Mouse (Mus musculus) kidney, embryonic 14.5 days (tissue): ENCODE measurements at regions not wholly inside any gene's neighbourhood (a gene's known extent, or its start where the extent isn't known, plus 50 kb on each side); places are given as distances from the start of the nearest gene placed in this dataset.
A peak's percentile ranks its signal among the peaks of the same experiment; 100 is the strongest.
"Not testable (repeated sequence)": the region's sequence is repeated elsewhere in the genome, so short reads cannot be mapped to it uniquely, and the experiment has no call there.

ENCODE experiments used
- ATAC-seq: fragments of 200-750 bp; cut with Nextera tagmentation; 2 replicates; pipeline ENCODE4 v1.8.0; 2017; ENCODE audit warnings: moderate number of reproducible peaks, mild to moderate bottlenecking, moderate TSS enrichment, moderate library complexity; ENCODE audit not compliant: low FRiP score, low TSS enrichment
- H3K27ac ChIP-seq: fragments of 300-500 bp; sonication (generic); 2 replicates; pipeline ENCODE4 v1.5.1; 2014; ENCODE audit warnings: low read depth, mild to moderate bottlenecking, low read length, moderate library complexity, mixed read lengths
- H3K27me3 ChIP-seq: fragments of 300-500 bp; sonication (generic); 2 replicates; pipeline ENCODE4 v1.6.1; 2014; ENCODE audit warnings: mild to moderate bottlenecking, low read length; ENCODE audit not compliant: control insufficient read depth, insufficient read depth
- H3K36me3 ChIP-seq: fragments of 300-500 bp; sonication (generic); 2 replicates; pipeline ENCODE4 v1.6.1; 2014; ENCODE audit warnings: low read length, mixed read lengths; ENCODE audit not compliant: control insufficient read depth, insufficient read depth
- H3K4me1 ChIP-seq: fragments of 300-500 bp; sonication (generic); 2 replicates; pipeline ENCODE4 v1.6.1; 2014; ENCODE audit warnings: low read length, mixed read lengths; ENCODE audit not compliant: control insufficient read depth, insufficient read depth
- H3K4me2 ChIP-seq: fragments of 300-500 bp; sonication (generic); replicated peaks from 2 replicates; pipeline ENCODE4 v1.6.1; 2014; ENCODE audit warnings: low read depth, mild to moderate bottlenecking, low read length
- H3K4me3 ChIP-seq: fragments of 300-500 bp; sonication (generic); 2 replicates; pipeline ENCODE4 v1.5.1; 2014; ENCODE audit warnings: mild to moderate bottlenecking, low read length
- H3K9ac ChIP-seq: fragments of 300-500 bp; sonication (generic); 2 replicates; pipeline ENCODE4 v1.6.1; 2014; ENCODE audit warnings: low read depth, mild to moderate bottlenecking, low read length, moderate library complexity
- H3K9me3 ChIP-seq: fragments of 300-500 bp; sonication (generic); 2 replicates; pipeline ENCODE4 v1.6.1; 2016; ENCODE audit warnings: low read length; ENCODE audit not compliant: control insufficient read depth
- WGBS: fragments of 180-500 bp; shearing (Covaris S2); extraction: QIAGEN DNeasy Blood & Tissue Kit; methylation state at CpG from one replicate; pipeline ENCODE4 v1.1.7; 2014; 5-methylcytosine and 5-hydroxymethylcytosine counted together

GRCm38 (mm10) chr6:68977959-68978358, 1442.4 kb upstream of the Tacstd2 start:
- Histone ChIP-seq H3K9me3 (no peaks in the 10 kb centered on the region), H3K9ac (no peak overlapping the region), H3K4me3 (no peak overlapping the region), H3K36me3 (no peaks in the 10 kb centered on the region), H3K27me3 (no peaks in the 10 kb centered on the region), H3K4me2 (no peak overlapping the region), H3K27ac (no peak overlapping the region), H3K4me1 (no peaks in the 10 kb centered on the region)
- no peak for ATAC-seq

- ATAC-seq: no peak
- H3K27ac ChIP-seq: no peak overlapping the region
- no peaks in the 10 kb centered on the region for H3K9me3 ChIP-seq
Observed at GRCm38 (mm10) chr6:68964012-68964411, 1428.4 kb upstream of the Tacstd2 start.

GRCm38 (mm10) chr6:68938104-68938503, 1402.5 kb upstream of the Tacstd2 start:
- not testable (repeated sequence) for H3K4me2 ChIP-seq, H3K36me3 ChIP-seq, H3K27ac ChIP-seq, H3K9ac ChIP-seq, H3K4me1 ChIP-seq, H3K4me3 ChIP-seq, H3K9me3 ChIP-seq, H3K27me3 ChIP-seq
- peak; percentile 68; the same call in 1 of the 2 replicates for ATAC-seq

More at GRCm38 (mm10) chr6:68964012-68964411, 1428.4 kb upstream of the Tacstd2 start:
- no peak overlapping the region for H3K9ac ChIP-seq
- no peaks in the 10 kb centered on the region for H3K36me3 ChIP-seq
- no peak overlapping the region for H3K4me2 ChIP-seq
- H3K4me3 ChIP-seq: no peak overlapping the region
- H3K4me1 ChIP-seq: no peaks in the 10 kb centered on the region
- no peaks in the 10 kb centered on the region for H3K27me3 ChIP-seq

- ATAC-seq, H3K27ac ChIP-seq, H3K4me1 ChIP-seq, H3K4me2 ChIP-seq, H3K9me3 ChIP-seq, H3K4me3 ChIP-seq, H3K9ac ChIP-seq, H3K27me3 ChIP-seq, H3K36me3 ChIP-seq: not testable (repeated sequence)
Observed at GRCm38 (mm10) chr6:68931860-68932259, 1396.3 kb upstream of the Tacstd2 start.

GRCm38 (mm10) chr6:68915536-68915935, 1379.9 kb upstream of the Tacstd2 start:
- Histone ChIP-seq H3K4me3 (no peak overlapping the region), H3K36me3 (no peaks in the 10 kb centered on the region), H3K9ac (no peak overlapping the region), H3K4me1 (no peaks in the 10 kb centered on the region), H3K27ac (no peak overlapping the region), H3K9me3 (no peaks in the 10 kb centered on the region), H3K4me2 (no peak overlapping the region), H3K27me3 (no peaks in the 10 kb centered on the region)
- no peak for ATAC-seq

- Histone ChIP-seq H3K9me3 (no peaks in the 10 kb centered on the region), H3K27ac (no peak overlapping the region), H3K4me2 (no peak overlapping the region), H3K27me3 (no peaks in the 10 kb centered on the region), H3K9ac (no peak overlapping the region), H3K4me1 (no peaks in the 10 kb centered on the region), H3K4me3 (no peak overlapping the region), H3K36me3 (no peaks in the 10 kb centered on the region)
- 90% methylated on average over 1 of the region's 1 CpGs for WGBS
- ATAC-seq: no peak
Observed at GRCm38 (mm10) chr6:68884130-68884529, 1348.5 kb upstream of the Tacstd2 start.

- not testable (repeated sequence) for H3K9me3 ChIP-seq, ATAC-seq, H3K27me3 ChIP-seq, H3K27ac ChIP-seq, H3K4me2 ChIP-seq, H3K36me3 ChIP-seq, H3K4me3 ChIP-seq, H3K4me1 ChIP-seq, H3K9ac ChIP-seq
Observed at GRCm38 (mm10) chr6:68852761-68853160, 1317.2 kb upstream of the Tacstd2 start.

GRCm38 (mm10) chr6:68852286-68852685, 1316.7 kb upstream of the Tacstd2 start:
- Histone ChIP-seq H3K27ac (no peak overlapping the region), H3K9ac (no peak overlapping the region), H3K4me3 (no peak overlapping the region), H3K9me3 (no peaks in the 10 kb centered on the region), H3K4me1 (no peaks in the 10 kb centered on the region), H3K4me2 (no peak overlapping the region), H3K27me3 (no peaks in the 10 kb centered on the region), H3K36me3 (no peaks in the 10 kb centered on the region)
- 84% methylated on average over 2 of the region's 2 CpGs for WGBS
- no peak for ATAC-seq

GRCm38 (mm10) chr6:68835186-68835585, 1299.6 kb upstream of the Tacstd2 start:
- H3K27ac ChIP-seq: no peak overlapping the region
- no peaks in the 10 kb centered on the region for H3K4me1 ChIP-seq
- no peak overlapping the region for H3K4me2 ChIP-seq
- 58% methylated on average over 1 of the region's 1 CpGs for WGBS
- H3K27me3 ChIP-seq: no peaks in the 10 kb centered on the region
- H3K4me3 ChIP-seq: no peak overlapping the region
- no peak overlapping the region for H3K9ac ChIP-seq
- no peaks in the 10 kb centered on the region for H3K36me3 ChIP-seq
- H3K9me3 ChIP-seq: no peaks in the 10 kb centered on the region
- no peak for ATAC-seq

- Histone ChIP-seq H3K9ac (no peak overlapping the region), H3K4me3 (no peak overlapping the region), H3K27ac (no peak overlapping the region), H3K9me3 (no peaks in the 10 kb centered on the region), H3K4me2 (no peak overlapping the region), H3K27me3 (no peaks in the 10 kb centered on the region), H3K36me3 (no peaks in the 10 kb centered on the region), H3K4me1 (no peaks in the 10 kb centered on the region)
- 63% methylated on average over 4 of the region's 4 CpGs for WGBS
- ATAC-seq: no peak
Observed at GRCm38 (mm10) chr6:68834633-68835032, 1299.0 kb upstream of the Tacstd2 start.
